Mouse (Mus musculus) layer of hippocampus, postnatal 14 days (tissue): ENCODE data around the gene Pax7. TPM values are rescaled to one million over a fixed set of nuclear protein-coding genes. Genes with fewer than 3 reads are reported as not detected.

Experiments used
- DNase-seq, 2 experiments: peaks; one replicate each; pipeline ENCODE4 v3.0.0; 2021 to 2022; ENCODE audit warnings: low spot score in 2 of 2, mixed read lengths in 1 of 2
- total RNA-seq, 2 experiments: library from RNA; stranded (reverse); gene quantifications; 2 replicates each; pipeline ENCODE4 v1.2.3; 2021

Pax7 gene
- total RNA-seq, 2 experiments from 2014 or later, result 0.07 TPM; not detected in 1

GRCm38 (mm10) chr4:139813371-139813960 lies 19.9 kb downstream of the Pax7 start:
- no peak for DNase-seq

GRCm38 (mm10) chr4:139811901-139812300 lies 21.4 kb downstream of the Pax7 start:
- no peak for DNase-seq

GRCm38 (mm10) chr4:139811475-139811874 lies 21.9 kb downstream of the Pax7 start:
- DNase-seq, result no peak

- DNase-seq, result no peak
Observed at GRCm38 (mm10) chr4:139810762-139811438, 22.4 kb downstream of the Pax7 start.

- no peak for DNase-seq
Observed at GRCm38 (mm10) chr4:139809381-139809820, 23.9 kb downstream of the Pax7 start.

- no peak for DNase-seq
Observed at GRCm38 (mm10) chr4:139807820-139808219, 25.5 kb downstream of the Pax7 start.

GRCm38 (mm10) chr4:139807191-139807808 lies 26.0 kb downstream of the Pax7 start:
- DNase-seq, result no peak

GRCm38 (mm10) chr4:139804896-139805295 lies 28.4 kb downstream of the Pax7 start:
- no peak for DNase-seq

GRCm38 (mm10) chr4:139803981-139804380 lies 29.3 kb downstream of the Pax7 start:
- no peak for DNase-seq

GRCm38 (mm10) chr4:139799436-139800100 lies 33.8 kb downstream of the Pax7 start:
- no peak for DNase-seq

- DNase-seq, result no peak
Observed at GRCm38 (mm10) chr4:139797344-139797743, 36.0 kb downstream of the Pax7 start.

- no peak for DNase-seq
Observed at GRCm38 (mm10) chr4:139796115-139796514, 37.2 kb downstream of the Pax7 start.

GRCm38 (mm10) chr4:139791168-139791567 lies 42.2 kb downstream of the Pax7 start:
- DNase-seq, result no peak

GRCm38 (mm10) chr4:139789772-139790171 lies 43.6 kb downstream of the Pax7 start:
- no peak for DNase-seq

- no peak for DNase-seq
Observed at GRCm38 (mm10) chr4:139782926-139783467, 50.3 kb downstream of the Pax7 start.

- DNase-seq, result no peak
Observed at GRCm38 (mm10) chr4:139771125-139771631, 62.1 kb downstream of the Pax7 start.

- DNase-seq, result no peak
Observed at GRCm38 (mm10) chr4:139767823-139768222, 65.5 kb downstream of the Pax7 start.

- no peak for DNase-seq
Observed at GRCm38 (mm10) chr4:139767115-139767718, 66.1 kb downstream of the Pax7 start.

- DNase-seq, result no peak
Observed at GRCm38 (mm10) chr4:139761911-139762310, 71.4 kb downstream of the Pax7 start.

GRCm38 (mm10) chr4:139760736-139761135 lies 72.6 kb downstream of the Pax7 start:
- DNase-seq, result no peak
